Mouse (Mus musculus) CH12.LX (cell line): ENCODE measurements at regions not wholly inside any gene's neighbourhood (a gene's known extent, or its start where the extent isn't known, plus 50 kb on each side); places are given as distances from the start of the nearest gene placed in this dataset.

Experiments
- CTCF ChIP-seq, 2 experiments: IDR thresholded peaks in 1 of 2; conservative IDR thresholded peaks in 1 of 2; 2 replicates each; pipeline ENCODE4 v1.5.1; 2011 to 2012; ENCODE audit warnings: low read depth in 2 of 2, low read length in 2 of 2, improper control_type of control experiment in 1 of 2, inconsistent platforms in 1 of 2, mild to moderate bottlenecking in 1 of 2, moderate library complexity in 1 of 2
- ELF1 ChIP-seq: IDR thresholded peaks from 2 replicates; pipeline ENCODE4 v1.6.1; 2014; ENCODE audit warnings: low read depth, mild to moderate bottlenecking, inconsistent platforms, low read length, improper control_type of control experiment
- MAX ChIP-seq: IDR thresholded peaks from 2 replicates; pipeline ENCODE4 v1.6.1; 2011; ENCODE audit warnings: low read length, improper control_type of control experiment
- POLR2A ChIP-seq: IDR thresholded peaks from 2 replicates; pipeline ENCODE4 v1.6.1; 2011; ENCODE audit warnings: low read depth, mild to moderate bottlenecking, improper control_type of control experiment, low read length
- USF2 ChIP-seq: conservative IDR thresholded peaks from 2 replicates; pipeline ENCODE4 v1.6.1; 2011; ENCODE audit warnings: low read depth, low read length, improper control_type of control experiment

DNA sequence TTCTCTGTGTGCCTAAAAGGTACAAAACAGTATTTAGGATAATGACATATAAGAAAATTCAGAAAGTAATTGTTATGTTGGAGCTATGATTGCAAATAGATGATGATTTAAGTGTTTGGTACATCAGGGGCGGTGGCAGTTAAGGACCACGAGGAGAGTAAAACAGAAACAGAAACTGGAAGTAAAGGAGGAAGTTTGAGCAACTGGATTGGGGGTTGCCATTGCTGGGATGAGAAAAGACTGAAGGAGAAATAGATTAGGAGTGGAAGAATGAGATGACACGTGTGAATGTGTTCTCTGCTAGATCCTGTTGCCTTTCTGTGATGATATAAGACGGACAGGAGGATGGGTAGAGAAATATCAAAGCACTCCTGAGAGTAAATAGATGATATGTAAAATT lies 378.5 kb downstream of the Otol1 start:
- TF ChIP-seq ELF1 (no peak), MAX (0 out of 2 replicates have a peak, but pooled peaks have one; percentile 33), POLR2A (no peak), CTCF (conservative IDR thresholded peaks at IDR 0.05 in 1 of 2, IDR thresholded peaks at IDR 0.05 in 1 of 2; ENCODE audit: low read depth in 2 of 2, low read length in 2 of 2) (no peak), USF2 (no peak)
